Mouse (Mus musculus) ovary, adult 2 months (tissue): ENCODE results near the gene Cisd2. TPM values are rescaled to one million over a fixed set of nuclear protein-coding genes. Genes with fewer than 3 reads are reported as not detected.

Experiments used
- polyA plus RNA-seq: library from polyadenylated mRNA; depleted of rRNA; stranded (reverse); fragments of >200 nt; gene quantifications from 2 replicates; pipeline ENCODE4 v1.2.3, GENCODE M21; 2012; rRNA removed

Gene Cisd2
- polyA plus RNA-seq, result 18.8 and 53.2 TPM in 2 replicates

DNA sequence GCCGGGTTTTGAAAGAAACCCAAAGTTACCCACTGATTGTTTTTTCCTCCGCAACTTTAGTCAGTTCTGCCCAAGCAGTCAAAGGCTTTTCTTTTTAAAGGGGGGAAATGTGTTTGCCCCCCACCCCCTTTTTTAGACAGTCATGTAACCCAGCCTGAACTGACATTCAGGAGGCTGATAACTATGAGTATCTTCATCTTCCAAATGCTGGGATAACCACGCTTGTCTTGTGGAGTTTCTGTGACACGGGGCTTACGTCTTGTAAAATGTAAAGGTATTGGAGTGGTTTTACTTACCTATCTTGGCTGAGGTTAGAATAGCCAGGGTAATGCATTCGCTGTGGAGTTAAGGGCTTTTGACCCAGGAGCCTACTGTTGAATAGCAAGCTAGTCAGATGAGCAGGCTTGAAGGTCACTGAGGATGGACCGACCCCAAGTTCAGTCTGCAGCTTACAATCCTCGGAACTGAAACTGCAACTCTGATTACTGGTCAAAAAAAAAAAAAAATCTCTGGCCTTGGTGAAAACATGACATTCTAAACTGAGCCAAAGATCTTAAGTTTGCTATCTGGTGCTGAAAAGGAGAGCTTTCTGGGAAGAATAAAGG lies at the start of gene Cisd2:
Gene Cisd2 (minus strand): TSS at position 318 of the 605 bp plus-strand sequence.

DNA sequence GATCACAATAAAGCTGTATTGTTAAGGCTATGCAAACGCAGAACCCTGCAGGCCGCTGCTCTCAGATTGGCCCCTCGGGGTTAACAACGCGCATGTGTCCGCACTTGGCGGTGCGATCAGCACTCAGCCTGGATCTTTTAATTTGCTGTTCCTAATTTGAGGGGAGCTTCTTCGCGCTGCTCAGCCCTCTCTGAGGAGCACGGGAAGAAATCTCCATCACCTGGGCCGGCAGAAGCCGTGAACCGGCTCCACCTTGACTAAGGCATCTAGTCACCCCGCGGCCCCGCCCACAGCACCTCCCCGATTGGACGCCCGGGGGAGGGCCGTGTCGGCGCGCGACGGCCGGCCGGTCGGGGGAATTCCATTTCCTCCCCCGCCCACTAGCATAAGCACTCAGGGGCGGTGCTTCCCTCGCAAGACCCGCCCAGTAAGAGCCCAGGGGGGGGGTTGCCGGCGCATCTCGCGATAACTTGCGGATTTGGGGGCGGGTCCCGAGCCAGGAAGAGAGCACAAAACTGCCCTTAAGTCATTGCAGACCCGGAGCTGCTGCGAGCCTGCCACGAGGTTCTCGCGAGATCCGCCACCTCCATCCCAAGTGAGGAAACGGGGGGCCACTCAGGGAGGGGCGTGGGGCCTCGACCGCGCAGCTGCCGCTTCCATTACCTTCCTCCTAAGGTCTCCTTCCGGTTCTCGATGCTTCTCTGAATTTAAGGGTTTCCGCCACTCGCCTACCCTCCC lies 14.2 kb upstream of the Cisd2 start, which contains the start of gene Ube2d3:
Gene Ube2d3 (plus strand): TSS at position 392 of the 738 bp plus-strand sequence.

Other genes with a start within 250 kb of the Cisd2 start
- 0.76 and 1.5 TPM in 2 replicates for gene Cenpe, start 211.4 kb downstream of the Cisd2 start, polyA plus RNA-seq
- 4.1 and 5.8 TPM in 2 replicates for gene Bdh2, start 142.7 kb downstream of the Cisd2 start, polyA plus RNA-seq
- gene Slc9b2, start 116.2 kb downstream of the Cisd2 start, polyA plus RNA-seq, result 0.64 and 0.80 TPM in 2 replicates
- not detected in 2 replicates for gene Slc9b1, start 75.9 kb downstream of the Cisd2 start, polyA plus RNA-seq
- 260 and 294 TPM in 2 replicates for gene Ube2d3, start 14.2 kb upstream of the Cisd2 start, polyA plus RNA-seq
- 3.8 and 5.4 TPM in 2 replicates for gene Manba, start 61.7 kb upstream of the Cisd2 start, polyA plus RNA-seq